28 mouse cellular contexts compared by ENCODE assay signal in the genomic region with DNA sequence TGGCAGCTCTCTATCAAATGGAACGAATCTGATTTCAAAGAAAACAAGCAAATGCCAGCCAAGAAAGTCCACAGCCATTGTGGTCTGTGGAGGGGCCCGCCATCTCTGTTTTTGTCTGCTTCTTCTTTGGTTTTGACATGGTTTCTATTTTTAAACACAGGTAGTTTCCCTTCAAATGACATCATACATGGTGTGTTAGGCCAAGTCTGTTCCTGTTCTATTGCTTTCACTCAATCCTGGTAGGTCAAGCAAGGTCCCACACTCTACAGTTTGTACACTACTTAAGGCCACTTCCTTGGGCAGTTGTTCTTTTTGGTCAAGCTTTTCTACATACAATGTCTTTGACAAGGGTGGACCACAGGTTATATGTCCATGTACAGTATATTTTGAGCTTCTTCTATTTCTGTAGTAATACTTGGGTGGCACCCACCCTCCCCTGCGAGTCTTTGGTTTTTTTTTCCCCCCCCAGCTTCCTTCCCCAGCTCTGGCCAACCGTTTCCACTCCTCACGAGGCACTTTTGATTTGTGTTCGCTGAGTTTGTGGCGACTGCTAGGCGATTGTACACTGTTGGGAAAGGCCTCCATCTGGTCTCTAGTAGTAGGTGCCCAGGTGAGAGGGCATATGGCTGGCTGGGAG.
DNase-seq lines count a peak whose midpoint lies in the region; ATAC-seq lines count a peak whose summit lies in the region.
"Had no signal": no experiment of that assay in that cellular context is flagged by ENCODE, and none has a peak within 500 bp of the region (broad histone marks: within the 10 kb centered on the region; RNA-seq: fewer than 3 reads in every experiment).

No protein-coding gene starts in this region.

- no peak overlapping the region for H3K4me3 ChIP-seq in forebrain, embryonic 11.5 days (ENCODE audit: low read depth, low read length)
- H3K4me3 ChIP-seq: embryonic facial prominence, embryonic 12.5 days; forebrain, embryonic 15.5 days; heart, embryonic 12.5 days; hindbrain, embryonic 15.5 days; intestine, embryonic 15.5 days; liver, embryonic 12.5 days had no signal

- no peaks in the 10 kb centered on the region for H3K9me3 ChIP-seq in forebrain, embryonic 11.5 days (ENCODE audit: control insufficient read depth, low read length)
- H3K9me3 ChIP-seq: embryonic facial prominence, embryonic 12.5 days; forebrain, embryonic 15.5 days; heart, embryonic 12.5 days; hindbrain, embryonic 15.5 days; intestine, embryonic 15.5 days; liver, embryonic 12.5 days had no signal

- peak; percentile 19; the same call in 1 of the 2 replicates for ATAC-seq in common myeloid progenitor, adult 5-6 weeks (replicated peaks; ENCODE audit: low read depth, poor library complexity, severe bottlenecking)
- ATAC-seq in megakaryocyte progenitor cell, adult 5-6 weeks (replicated peaks; ENCODE audit: poor library complexity) = peak; percentile 25
- no peak for ATAC-seq in forebrain, embryonic 11.5 days (replicated peaks; ENCODE audit: low FRiP score)
- ATAC-seq: forebrain, embryonic 15.5 days; intestine, embryonic 15.5 days; liver, embryonic 12.5 days; liver, postnatal 0 days had no signal

- no peak overlapping the region for H3K27ac ChIP-seq in forebrain, embryonic 11.5 days (ENCODE audit: low read depth, low read length)
- H3K27ac ChIP-seq: embryonic facial prominence, embryonic 12.5 days; forebrain, embryonic 15.5 days; hindbrain, embryonic 15.5 days; intestine, embryonic 15.5 days; kidney, postnatal 0 days; liver, embryonic 12.5 days had no signal

- peak; percentile 48 for DNase-seq in A20 (ENCODE audit: low read depth, low spot score)
- DNase-seq in CD4-positive, CD25-positive, alpha-beta regulatory T cell, adult 2 months (ENCODE audit: low read depth, low spot score) = peak; percentile 73
- no peak for DNase-seq in urinary bladder, postnatal 10 days (ENCODE audit: low spot score)
- DNase-seq in lung, postnatal 36 days = no peak
- no peak for DNase-seq in thymus, postnatal 4 days
- no peak for DNase-seq in forebrain, embryonic 11.5 days (ENCODE audit: low spot score)
- DNase-seq: adrenal gland, adult 2 months; adrenal gland, postnatal 36 days; cerebellum, adult 18-20 months; cerebellum, postnatal 10 days; embryo, embryonic 11 days; gastrocnemius, postnatal 25 days; heart, adult 18-20 months; kidney, adult 8-10 months; kidney, postnatal 4 days; left cerebral cortex, postnatal 4 days; liver, postnatal 0 days; lung, postnatal 4 days; midbrain, embryonic 14.5 days had no signal

- no peak overlapping the region for H3K4me2 ChIP-seq in forebrain, embryonic 11.5 days (ENCODE audit: low read depth, low read length, severe bottlenecking)
- H3K4me2 ChIP-seq: embryonic facial prominence, embryonic 12.5 days; forebrain, embryonic 15.5 days; heart, embryonic 12.5 days; hindbrain, embryonic 15.5 days; intestine, embryonic 15.5 days; liver, embryonic 12.5 days had no signal

- H3K27me3 ChIP-seq in forebrain, embryonic 11.5 days (ENCODE audit: control insufficient read depth, insufficient read depth, low read length) = no peaks in the 10 kb centered on the region
- H3K27me3 ChIP-seq: embryonic facial prominence, embryonic 12.5 days; forebrain, embryonic 15.5 days; heart, embryonic 12.5 days; hindbrain, embryonic 15.5 days; intestine, embryonic 15.5 days; liver, embryonic 12.5 days had no signal

- H3K4me1 ChIP-seq in forebrain, embryonic 11.5 days (replicated peaks; ENCODE audit: control insufficient read depth, insufficient read depth, low read length) = no peaks in the 10 kb centered on the region
- H3K4me1 ChIP-seq: forebrain, embryonic 15.5 days; hindbrain, embryonic 15.5 days; liver, embryonic 12.5 days had no signal

- WGBS in forebrain, embryonic 11.5 days = 86% methylated on average over 8 of the region's 8 CpGs

- H3K36me3 ChIP-seq in forebrain, embryonic 11.5 days (ENCODE audit: control insufficient read depth, insufficient read depth, low read length) = no peaks in the 10 kb centered on the region
- H3K36me3 ChIP-seq: embryonic facial prominence, embryonic 12.5 days; forebrain, embryonic 15.5 days; hindbrain, embryonic 15.5 days; intestine, embryonic 15.5 days; liver, embryonic 12.5 days had no signal

- H3K9ac ChIP-seq in forebrain, embryonic 11.5 days (ENCODE audit: low read length) = no peak overlapping the region
- H3K9ac ChIP-seq: embryonic facial prominence, embryonic 12.5 days; forebrain, embryonic 15.5 days; heart, embryonic 12.5 days; hindbrain, embryonic 15.5 days; intestine, embryonic 15.5 days; liver, embryonic 12.5 days; liver, postnatal 0 days had no signal

Comparison
In these comparisons a context has a peak if more than half of its experiments do, and no peak if none do; other contexts are left out.
1. DNase-seq: peak in A20 (single experiment) and CD4-positive, CD25-positive, alpha-beta regulatory T cell, adult 2 months (single experiment); none in urinary bladder, postnatal 10 days (single experiment), lung, postnatal 36 days (single experiment), thymus, postnatal 4 days (single experiment) and forebrain, embryonic 11.5 days (single experiment).